Mouse (Mus musculus): ENCODE measurements around the gene Mapre3.

DNA sequence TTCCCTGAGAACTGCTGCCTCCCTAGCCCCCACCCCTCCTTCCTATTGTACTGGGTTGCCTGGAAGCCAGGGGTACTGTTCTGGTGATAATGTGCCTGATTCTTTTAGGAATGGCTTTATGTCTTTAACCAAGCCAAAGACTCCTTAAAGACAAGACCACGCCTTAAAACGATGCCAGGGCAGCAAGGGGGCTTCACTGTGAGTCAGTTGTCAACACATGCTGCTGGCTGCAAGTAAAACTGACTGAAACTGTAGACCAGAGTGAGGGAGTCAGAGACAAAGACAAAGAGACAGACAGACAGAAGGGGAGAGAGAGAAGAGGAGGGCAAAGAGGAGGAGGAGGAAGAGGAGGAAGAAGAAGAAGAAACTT is 36.1 kb downstream of the Mapre3 start:
- TF ChIP-seq MAX (IDR thresholded peaks at IDR 0.05; ENCODE audit: low read length) = no peak
- TF ChIP-seq NELFE (IDR thresholded peaks at IDR 0.05; ENCODE audit: low read depth, low read length) = no peak
- TF ChIP-seq CTCF (conservative IDR thresholded peaks at IDR 0.05 in 1 of 2, IDR thresholded peaks at IDR 0.05 in 1 of 2; ENCODE audit: low read depth in 2 of 2, low read length in 2 of 2) = no peak
- no peak for TF ChIP-seq MEF2A (IDR thresholded peaks at IDR 0.05; ENCODE audit: borderline replicate concordance, low read depth, low read length)
- no peak for TF ChIP-seq RAD21 (IDR thresholded peaks at IDR 0.05; ENCODE audit: low read depth, low read length)
- TF ChIP-seq ETS1 (conservative IDR thresholded peaks at IDR 0.05; ENCODE audit: low read depth, low read length) = no peak
- TF ChIP-seq E2F4 (IDR thresholded peaks at IDR 0.05; ENCODE audit: insufficient replicate concordance, low read depth, low read length) = no peak
- no peak for TF ChIP-seq POLR2A (IDR thresholded peaks at IDR 0.05; ENCODE audit: low read depth, low read length)
- TF ChIP-seq CHD1 (IDR thresholded peaks at IDR 0.05; ENCODE audit: low read depth, low read length) = no peak
- TF ChIP-seq MYC (IDR thresholded peaks at IDR 0.05; ENCODE audit: low read depth, low read length) = no peak
- TF ChIP-seq EP300 (IDR thresholded peaks at IDR 0.05; ENCODE audit: low read length) = no peak
- TF ChIP-seq USF2 (conservative IDR thresholded peaks at IDR 0.05; ENCODE audit: low read depth, low read length) = no peak
- no peak for TF ChIP-seq ELF1 (IDR thresholded peaks at IDR 0.05; ENCODE audit: low read depth, low read length)

Measured in CH12.LX (cell line).